Mouse (Mus musculus): Measurements from ENCODE around the gene Vmn2r49. TPM values are rescaled to one million over a fixed set of nuclear protein-coding genes. Genes with fewer than 3 reads are reported as not detected.

Vmn2r49 gene
- polyA plus RNA-seq (2014; fragmentation: Illumina TruSeq; extraction: RNeasy Lipid Tissue Mini Kit (QIAGEN cat#74804); ENCODE audit: insufficient read depth, low read depth, low replicate concordance), result not detected

DNA sequence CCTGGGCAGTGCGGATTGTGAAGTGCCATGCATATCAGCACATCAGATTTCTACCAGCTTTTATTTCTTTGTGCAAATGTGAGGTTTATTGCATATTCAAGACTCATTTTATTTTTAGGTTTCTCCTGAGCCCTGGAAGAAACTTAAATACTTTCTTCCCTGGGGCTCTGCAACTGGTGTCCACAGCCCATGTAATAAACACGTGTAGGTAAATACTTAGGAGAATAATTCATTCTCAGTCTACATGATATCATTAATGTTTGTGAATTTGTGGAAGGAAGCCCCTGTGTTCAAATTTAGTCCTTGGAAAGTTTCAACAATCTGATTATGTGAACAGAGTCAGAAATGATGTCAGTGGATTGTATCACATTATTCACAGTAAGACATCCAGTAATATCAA is at the start of gene Vmn2r49:
Vmn2r49 (minus strand) TSS at position 101 of the 400 bp plus-strand sequence.

DNA sequence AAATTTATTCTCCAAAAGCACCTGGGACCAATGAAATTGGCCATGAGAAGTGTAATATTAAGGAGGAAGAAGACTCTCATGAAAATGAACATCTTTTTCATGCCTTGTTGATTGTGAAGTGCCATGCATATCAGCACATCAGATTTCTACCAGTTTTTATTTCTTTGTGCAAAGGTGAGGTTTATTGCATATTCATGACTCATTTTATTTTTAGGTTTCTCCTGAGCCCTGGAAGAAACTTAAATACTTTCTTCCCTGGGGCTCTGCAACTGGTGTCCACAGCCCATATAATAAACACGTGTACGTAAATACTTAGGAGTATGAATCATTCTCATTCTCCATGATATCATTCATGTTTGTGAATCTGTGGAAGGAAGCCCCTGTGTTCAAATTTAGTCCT is 38.6 kb downstream of the Vmn2r49 start, which contains the start of gene Vmn2r48:
Vmn2r48 (minus strand) TSS at position 101 of the 400 bp plus-strand sequence.

Other genes starting within 250 kb of the Vmn2r49 start
- gene Vmn2r46, start 221.7 kb downstream of the Vmn2r49 start, polyA plus RNA-seq (2014; fragmentation: Illumina TruSeq; extraction: RNeasy Lipid Tissue Mini Kit (QIAGEN cat#74804); ENCODE audit: insufficient read depth, low read depth, low replicate concordance), result not detected
- not detected for gene Vmn2r47, start 150.9 kb downstream of the Vmn2r49 start, polyA plus RNA-seq (2014; fragmentation: Illumina TruSeq; extraction: RNeasy Lipid Tissue Mini Kit (QIAGEN cat#74804); ENCODE audit: insufficient read depth, low read depth, low replicate concordance)
- gene Vmn2r48, start 38.7 kb downstream of the Vmn2r49 start, polyA plus RNA-seq (2014; fragmentation: Illumina TruSeq; extraction: RNeasy Lipid Tissue Mini Kit (QIAGEN cat#74804); ENCODE audit: insufficient read depth, low read depth, low replicate concordance), result not detected
- not detected for gene Vmn2r50, start 61.0 kb upstream of the Vmn2r49 start, polyA plus RNA-seq (2014; fragmentation: Illumina TruSeq; extraction: RNeasy Lipid Tissue Mini Kit (QIAGEN cat#74804); ENCODE audit: insufficient read depth, low read depth, low replicate concordance)
- not detected for gene Vmn2r51, start 113.5 kb upstream of the Vmn2r49 start, polyA plus RNA-seq (2014; fragmentation: Illumina TruSeq; extraction: RNeasy Lipid Tissue Mini Kit (QIAGEN cat#74804); ENCODE audit: insufficient read depth, low read depth, low replicate concordance)
- gene Vmn2r52, start 184.3 kb upstream of the Vmn2r49 start, polyA plus RNA-seq (2014; fragmentation: Illumina TruSeq; extraction: RNeasy Lipid Tissue Mini Kit (QIAGEN cat#74804); ENCODE audit: insufficient read depth, low read depth, low replicate concordance), result not detected

Measured in lung, adult 10 weeks (tissue).